Mouse (Mus musculus) mouse trophoblast stem cell (cell line): ENCODE measurements at regions not wholly inside any gene's neighbourhood (a gene's known extent, or its start where the extent isn't known, plus 50 kb on each side); places are given as distances from the start of the nearest gene placed in this dataset.

Source experiments
- in situ Hi-C, 2 experiments: fragments of 300-500 bp; cut with MseI, MboI; formaldehyde crosslinking; loops; 2 replicates in 1 of 2; 3 replicates in 1 of 2; pipeline ENCODE4 v1.15.1; 2025

DNA sequence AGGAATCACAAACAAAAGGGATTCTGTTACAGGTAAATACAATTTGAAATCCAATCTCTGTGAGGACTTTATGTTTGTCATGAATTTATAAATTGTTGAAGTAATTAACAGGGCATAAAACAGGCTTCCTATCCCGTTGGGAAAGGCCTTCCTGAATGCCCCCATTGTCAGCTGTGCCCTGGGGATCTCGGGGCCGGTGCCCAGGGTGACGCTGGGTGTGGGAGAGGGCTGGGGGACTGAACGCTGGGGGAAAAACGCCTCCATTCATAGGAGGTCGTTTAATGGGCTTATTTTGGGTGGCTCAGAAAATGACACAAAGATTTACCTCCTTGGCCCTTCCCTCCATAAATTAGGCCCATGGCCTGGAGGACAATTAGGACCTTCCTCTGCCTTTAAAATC lies 250.7 kb downstream of the Gm12728 start:
- in situ Hi-C loops = no loop called here

DNA sequence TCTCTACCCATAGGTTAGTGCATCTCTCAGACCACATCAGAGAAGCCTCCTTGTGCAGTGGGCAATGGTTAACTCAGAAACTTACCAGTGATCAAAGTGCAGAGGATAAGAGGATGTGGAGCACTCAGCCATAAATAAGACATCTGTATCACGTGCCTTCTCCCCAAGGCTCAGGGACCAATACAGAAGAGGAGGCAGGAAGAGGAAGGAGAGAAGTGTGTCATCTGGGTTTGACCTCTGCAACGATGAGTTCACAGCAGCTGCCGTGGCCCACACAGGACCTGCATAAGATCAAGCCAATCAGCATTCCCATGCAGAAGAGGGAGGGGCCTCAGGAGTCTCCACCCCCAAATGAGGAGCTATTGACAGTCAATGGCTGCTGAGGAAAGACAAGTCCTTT lies 252.8 kb downstream of the Gm12728 start:
- in situ Hi-C loops = no loop called here

DNA sequence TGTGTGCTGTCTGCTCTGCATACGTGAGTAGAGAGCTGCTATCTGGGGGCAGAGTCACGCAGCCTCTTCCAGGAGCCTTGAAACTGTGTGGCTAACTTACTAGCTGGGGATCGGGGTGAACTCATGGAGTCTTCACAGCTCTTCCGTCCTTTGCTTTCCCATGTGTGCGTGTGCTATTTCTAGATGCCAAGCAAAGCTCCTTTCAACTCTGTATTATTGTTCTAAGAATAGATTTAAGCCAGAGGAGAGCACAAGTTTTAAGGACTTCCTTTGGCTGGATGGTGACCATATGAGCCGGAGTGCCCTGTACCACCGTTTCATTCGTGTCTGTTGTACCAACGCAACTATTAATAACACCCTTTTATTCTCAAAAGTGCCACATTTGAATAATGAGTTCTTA lies 254.0 kb downstream of the Gm12728 start:
- in situ Hi-C loops = no loop called here

DNA sequence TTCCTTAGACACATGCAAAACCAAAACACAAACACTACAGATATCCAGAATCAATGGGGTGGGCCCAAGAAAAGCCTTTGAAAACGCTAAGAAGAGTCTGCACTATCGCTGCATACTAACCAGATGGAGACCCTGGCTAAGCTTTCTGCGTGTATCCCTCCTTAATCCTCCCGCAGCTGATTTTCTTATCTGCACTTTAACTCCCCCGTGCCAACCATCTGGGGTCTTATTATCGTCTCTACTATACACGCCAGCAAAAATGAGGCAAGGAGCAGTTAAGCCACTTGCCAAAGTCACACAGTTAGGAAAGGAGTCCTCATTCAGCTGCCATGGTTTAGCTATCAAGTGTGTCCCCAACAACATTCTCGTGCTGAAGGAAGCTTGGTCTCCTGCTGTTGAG lies 258.4 kb downstream of the Gm12728 start:
- in situ Hi-C loops = no loop called here

DNA sequence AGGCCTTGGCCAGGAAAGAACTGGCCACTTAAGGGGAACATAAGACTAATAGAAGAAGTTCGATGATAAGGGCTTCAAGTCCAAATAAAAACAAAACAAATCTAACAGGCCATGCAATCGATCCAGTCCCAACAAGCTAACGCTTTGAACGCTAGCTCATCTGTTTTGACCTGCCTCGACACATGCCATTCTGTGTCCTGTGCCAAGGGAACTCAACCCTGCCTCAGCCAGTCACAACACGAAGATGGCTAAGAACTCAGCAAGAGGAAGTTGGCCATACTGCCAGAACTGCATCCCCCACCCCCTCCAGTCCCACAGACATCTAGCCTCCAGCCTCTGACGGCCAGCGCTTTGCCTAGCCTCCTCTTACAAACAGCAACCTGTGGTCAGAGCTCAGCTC lies 259.1 kb downstream of the Gm12728 start:
- in situ Hi-C loops = no loop called here

DNA sequence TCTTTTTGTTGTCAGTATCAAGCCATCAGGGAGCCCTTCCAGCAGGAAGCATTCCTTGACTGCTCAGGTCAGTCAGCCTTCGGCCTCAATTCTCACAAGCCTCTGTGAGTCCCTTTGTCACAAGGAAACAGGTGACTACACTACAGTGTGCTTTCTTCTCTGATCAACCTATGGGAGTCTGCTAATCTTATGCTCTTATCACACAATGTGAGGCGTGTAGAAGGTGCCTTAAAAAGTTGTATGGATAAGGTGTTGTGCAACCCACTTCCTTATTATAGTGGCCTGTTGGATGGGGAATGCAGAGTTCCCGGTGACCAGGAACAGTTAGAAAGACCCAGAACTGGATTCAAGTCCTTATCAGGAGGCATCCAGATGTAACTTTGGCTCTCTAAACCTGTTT lies 260.2 kb downstream of the Gm12728 start:
- in situ Hi-C loops = no loop called here

DNA sequence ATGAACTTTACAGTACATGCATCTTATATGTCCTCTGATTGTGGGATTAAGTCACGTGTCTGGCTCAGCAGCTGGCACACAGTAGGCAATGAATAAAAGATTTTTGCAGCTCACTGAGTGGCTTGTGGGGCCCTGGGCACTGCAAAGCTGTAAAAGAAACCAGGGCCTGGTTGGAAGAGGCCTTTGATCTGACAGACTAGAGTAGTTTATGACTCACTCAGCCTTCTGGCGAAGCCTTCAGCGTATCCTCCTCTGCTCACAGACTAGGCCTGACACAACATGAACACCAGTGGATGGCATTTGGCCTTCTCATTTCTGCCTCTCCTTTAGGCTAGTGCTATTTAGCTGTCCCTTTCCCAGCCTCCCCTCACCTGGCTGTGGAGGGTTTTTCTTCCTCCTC lies 260.6 kb downstream of the Gm12728 start:
- in situ Hi-C loops = no loop called here

DNA sequence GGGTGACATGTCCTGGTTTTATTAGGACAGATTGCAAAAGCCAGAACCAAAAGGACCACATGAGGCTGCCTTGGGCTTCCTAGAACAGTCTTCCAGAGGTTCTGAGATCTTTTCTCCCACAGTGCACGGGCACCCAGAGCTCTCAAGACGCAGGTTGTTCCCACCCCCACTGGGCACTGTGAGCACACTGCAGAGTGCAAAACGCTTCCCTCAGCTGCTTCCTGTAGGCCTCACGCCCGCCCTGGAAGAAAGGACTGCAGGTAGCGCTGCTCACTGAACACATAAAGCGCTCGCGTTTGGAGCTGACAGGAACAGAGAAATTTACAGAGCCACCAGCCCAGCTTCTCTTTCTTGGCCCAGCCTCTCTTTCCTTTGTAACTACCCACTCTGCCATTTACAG lies 262.5 kb upstream of the Usp24 start:
- in situ Hi-C loops = no loop called here

DNA sequence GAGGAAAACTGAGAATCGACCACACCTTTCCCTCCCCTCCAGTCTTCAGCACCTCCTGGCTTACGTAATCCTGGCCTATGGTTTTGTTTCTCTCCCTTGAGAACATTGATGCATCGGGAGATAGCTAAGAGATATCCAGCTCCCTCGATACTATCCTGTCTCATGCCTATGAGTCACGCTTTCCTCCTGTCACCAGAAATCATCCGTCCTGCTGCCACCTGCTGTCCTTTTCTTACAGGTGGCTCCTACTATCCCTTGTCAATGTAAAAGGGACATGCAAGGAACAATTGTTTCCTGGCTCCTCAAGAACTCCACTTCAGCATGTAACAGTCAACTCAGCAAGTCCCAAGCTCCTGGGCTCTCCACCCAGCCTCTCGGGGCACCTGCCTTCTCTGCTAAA lies 261.7 kb upstream of the Usp24 start:
- in situ Hi-C loops = no loop called here

DNA sequence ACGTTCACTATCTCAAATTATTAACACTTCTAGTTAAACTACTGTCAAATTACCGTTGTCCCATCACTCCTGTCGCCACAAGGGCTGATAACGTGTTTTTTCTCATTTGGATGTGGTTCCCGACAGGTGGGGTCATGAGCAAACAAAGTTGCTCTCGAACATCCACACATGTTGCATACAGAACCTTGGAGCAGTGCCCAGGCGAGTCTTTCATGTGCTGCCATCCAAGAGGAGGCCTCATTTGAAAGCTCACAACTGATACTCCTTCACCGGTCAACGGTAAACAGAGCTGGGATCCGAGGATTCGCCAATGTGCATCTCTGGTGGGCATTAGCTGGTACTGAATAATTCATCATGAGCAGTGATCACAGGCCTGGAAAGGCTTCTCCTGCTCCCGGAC lies 253.4 kb upstream of the Usp24 start:
- in situ Hi-C loops = no loop called here

DNA sequence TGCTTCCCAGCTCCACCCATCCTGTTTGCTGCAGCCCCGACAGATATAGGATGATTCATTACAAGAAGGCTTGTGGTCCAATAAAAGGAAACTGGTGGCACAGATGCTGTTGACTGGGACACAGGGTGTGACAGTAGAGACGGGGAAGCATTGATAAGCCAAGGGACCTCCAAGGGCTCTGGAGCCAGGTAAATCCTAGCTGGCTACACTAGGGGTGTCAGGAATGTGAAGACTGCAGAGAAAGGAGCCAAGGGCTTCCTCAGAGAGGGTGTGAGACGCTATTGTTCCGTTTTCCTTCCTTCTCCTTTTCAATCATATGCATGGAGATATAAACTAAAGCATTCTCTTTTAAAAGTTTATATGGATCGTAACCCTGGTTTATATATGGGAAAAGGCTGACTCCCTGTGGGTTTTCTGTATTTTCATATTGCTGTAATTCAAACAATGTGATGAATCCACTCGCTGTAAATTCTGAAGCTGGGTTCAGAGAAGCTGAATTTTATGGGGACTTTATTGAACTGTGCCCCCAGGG lies 252.1 kb upstream of the Usp24 start:
- in situ Hi-C loops = no loop called here

DNA sequence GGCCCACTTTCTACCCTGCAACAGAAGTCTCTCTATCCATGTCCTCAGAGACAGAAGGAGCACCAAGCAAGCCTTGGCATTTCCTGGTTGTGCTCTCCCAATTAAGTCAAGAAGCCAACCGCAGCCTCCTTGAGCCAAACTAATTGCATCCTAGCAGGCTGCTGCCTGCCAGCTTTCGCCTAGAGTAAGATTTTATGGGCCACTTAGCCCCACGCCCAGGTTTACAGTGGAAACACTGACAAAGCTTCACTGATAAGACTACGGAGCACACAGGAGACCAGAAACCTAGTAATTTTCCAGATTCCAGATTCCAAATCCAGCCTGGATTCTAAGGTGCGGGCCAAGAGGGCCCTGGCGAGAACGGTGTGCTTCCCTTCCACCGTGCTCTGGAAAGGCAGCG lies 249.0 kb upstream of the Usp24 start:
- in situ Hi-C loops = no loop called here

DNA sequence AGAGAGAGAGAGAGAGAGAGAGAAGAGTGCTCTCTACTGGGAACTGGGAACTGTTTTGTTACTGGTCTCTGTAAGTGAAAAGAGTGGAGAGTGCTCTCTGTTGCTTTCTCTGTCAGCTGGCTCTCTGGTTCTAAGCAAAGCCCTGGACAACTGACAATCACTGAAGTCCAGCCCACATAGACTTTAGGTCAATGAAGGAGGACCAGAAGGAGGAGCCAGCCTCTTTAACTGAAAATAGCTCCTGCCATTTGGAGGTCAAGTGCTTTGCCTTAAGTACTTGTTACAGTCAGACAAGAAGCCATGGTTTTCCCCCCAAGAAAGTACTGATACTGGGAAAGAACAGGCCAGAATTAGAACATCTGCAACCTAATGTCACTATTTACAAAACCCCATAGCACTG lies 232.5 kb upstream of the Usp24 start:
- in situ Hi-C loops = no loop called here

DNA sequence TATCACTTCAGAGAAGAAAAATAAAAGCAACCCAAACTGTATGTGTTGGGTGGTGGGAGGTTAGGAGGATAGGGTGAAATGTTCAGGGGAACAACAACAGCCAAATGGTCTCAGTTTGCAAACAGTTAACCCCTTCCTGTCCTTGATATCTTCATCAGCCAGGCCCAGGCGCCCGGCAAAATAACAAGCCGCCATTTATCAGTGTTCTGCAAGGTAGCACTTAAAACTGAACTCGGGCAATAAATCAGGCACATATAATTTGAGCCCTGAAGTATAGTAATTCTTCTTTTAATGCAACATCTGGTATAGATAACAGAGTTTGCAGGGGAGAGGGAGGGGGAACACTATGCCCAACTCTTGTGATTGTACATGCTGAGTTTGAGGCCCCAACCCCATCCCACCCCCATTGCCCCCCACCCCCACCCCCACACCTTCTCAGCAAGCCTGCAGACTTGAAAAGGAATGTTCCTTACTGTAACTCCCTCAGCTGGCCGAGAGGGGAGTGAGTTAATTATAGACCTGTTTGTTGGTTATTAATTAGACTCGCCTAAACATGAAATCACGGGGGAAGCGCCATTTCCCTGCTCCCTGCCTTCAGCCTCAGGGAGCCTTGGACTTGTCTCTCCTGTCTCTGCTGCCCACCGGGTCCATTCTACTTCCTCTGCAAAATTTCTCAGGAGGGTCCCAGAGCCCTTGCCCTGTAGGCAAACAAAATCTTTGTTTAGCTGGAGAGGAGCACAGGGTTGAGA lies 223.9 kb upstream of the Usp24 start:
- in situ Hi-C loops = no loop called here

DNA sequence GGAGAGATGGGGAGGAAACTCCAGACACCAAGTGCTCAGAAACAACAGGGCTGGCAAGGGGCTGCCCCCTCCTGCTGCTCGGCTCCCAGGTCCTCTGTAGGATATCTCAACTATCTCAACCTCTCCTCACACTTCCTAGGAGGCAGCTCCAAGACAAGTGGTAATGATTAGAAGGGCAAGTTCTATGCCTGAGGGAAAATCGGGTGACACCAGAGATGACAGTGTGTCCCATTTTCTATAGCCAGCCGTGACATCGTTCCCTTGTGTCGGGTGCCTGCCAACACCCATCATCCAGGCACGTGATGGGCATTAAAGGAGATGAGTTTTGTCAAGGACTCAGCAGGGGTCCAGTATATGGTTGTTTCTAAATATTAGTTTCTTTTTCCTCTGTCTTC lies 223.3 kb upstream of the Usp24 start:
- in situ Hi-C loops = no loop called here

DNA sequence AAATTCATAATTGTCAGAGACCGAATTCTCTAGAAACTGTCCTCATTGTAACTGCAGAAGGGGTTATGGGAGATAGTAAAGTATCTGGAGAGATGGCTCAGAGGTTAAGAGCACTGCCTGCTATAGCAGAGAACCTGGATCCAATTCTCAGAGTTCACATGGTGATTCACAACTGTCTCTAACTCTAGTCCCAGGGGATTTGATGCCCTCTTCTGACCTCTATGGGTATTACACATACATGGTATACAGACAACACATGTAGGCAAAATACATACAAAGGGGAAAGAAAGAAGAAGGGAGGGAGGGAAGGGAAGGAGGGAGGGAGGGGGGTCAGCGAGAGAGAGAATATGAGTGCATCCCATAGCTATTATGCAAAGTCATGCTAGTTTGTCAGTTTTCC lies 222.8 kb upstream of the Usp24 start:
- in situ Hi-C loops = no loop called here

DNA sequence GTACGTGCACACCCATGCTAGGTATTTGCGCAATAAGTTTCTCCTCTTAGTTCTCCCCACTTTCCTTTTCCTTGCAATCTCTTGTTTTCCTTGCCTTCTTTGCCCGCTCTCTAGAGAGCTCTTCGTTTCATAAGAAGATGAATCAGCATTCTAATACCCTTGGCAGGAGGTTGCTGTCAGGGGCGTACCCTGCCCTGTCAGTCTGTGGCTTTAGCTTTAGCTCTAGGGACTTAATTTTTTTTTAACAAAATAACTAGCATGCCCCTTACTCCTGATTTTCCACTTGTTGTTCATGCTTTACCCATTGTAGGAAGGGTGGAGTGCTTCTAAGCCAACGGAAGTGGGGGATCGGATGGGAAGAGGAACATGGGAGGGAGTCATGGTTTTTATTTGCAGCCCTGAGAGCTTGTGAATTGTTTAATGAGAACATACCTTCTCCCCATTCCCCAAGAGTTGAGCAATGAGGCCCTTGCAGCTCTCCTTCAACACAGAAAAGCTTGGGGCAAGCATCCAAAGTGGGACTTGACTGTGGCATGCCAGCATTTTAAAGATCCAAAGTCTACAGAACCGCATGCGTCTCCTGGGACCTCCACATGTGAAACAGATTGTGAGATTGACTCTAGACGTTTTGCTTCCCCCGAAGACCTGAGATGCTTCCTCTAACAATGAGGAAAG lies 221.0 kb upstream of the Usp24 start:
- in situ Hi-C loops = no loop called here

DNA sequence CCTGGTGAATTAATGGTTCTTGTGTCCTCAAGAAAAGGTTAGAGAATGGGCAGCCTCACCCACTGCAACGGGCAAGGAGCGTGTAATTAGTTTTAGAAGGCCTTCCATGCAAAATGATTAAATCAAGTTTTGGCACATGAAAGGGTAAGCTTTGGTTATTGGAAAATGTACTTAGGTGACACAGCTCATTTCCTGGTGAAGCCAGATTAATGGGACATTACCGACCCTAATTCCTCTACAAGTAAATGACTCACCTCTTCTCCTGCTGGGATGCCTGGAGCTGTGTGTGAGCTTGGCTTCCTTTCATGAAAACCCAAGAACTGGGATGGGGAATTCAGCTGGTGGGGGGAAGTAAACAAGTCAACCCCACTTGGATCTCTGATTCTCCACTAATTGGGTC lies 219.9 kb upstream of the Usp24 start:
- in situ Hi-C loops = no loop called here

DNA sequence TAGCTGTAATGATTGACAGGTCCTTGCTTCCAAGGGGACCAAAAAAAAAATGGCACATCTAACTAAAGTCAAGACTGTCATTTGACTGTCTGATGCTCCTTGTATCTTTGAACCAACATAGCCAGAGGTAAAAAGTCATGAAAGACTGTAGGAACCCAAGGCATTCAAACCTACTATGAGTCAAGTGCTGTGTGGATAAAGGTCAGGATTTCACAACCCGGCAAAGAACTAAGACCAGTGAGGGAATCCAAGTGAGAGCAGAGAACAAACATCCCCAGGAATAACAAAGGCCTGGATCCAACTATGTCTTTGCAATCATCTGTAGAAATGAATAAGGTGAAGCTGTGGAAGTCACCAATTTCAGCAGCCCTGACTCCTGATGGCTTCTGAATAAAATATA lies 218.2 kb upstream of the Usp24 start:
- in situ Hi-C loops = no loop called here

DNA sequence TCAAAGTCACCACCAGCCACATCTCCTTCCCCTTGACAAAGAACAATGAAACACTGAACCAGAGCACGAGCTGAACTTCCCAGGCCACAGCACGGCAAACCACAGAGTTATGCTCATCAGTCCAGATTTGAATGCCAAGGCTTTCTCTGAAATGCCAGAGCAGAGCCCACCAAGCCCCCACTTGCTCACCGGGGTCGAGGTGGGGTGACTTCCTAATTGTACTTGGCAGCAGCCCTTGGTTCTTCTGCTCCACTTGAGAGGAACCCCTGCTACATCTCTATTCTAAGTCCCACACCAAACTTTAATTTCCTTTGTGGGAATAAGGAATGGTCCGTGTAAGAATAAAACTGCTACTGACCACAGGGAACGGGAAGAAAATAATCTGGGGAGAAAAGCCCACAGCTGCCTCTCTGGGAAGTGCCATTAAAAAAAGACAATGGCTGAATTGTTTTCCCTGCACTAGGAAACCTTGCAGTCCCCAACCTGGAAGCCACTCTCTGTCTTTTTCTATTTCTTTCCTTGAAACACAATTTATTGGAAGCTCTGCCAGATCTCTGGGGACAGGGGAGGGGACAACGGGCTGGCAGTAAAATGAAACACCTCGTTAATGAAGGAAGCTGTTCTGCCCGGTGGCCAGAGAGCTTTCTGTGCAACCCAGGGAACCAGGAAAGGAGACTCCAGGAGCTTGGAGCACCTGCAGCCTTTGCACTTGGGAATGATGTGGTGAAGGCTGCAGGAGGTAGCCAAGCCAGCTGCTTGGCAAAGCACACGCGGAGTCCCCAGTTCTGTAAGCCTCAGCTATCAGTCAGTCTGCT lies 215.6 kb upstream of the Usp24 start:
- in situ Hi-C loops = no loop called here

DNA sequence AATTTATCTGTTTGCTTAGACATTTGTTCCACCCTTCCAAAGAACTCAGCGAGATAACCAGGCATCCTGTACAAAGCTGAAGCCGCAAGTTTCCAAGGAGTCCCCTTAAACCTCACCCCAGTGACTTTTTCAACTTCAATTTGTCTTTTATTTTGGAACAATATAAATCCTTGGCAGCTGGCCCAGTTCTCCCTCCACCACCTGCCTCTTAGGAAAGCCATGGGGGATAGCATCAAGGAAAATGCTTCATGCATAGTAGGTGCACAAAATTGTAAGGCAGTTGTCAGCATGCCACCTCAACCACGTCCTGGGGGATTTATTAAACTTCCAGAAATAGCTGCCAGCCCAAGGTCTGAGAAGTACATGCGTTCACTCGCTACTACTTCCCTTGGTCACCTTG lies 214.1 kb upstream of the Usp24 start:
- in situ Hi-C loops = no loop called here

DNA sequence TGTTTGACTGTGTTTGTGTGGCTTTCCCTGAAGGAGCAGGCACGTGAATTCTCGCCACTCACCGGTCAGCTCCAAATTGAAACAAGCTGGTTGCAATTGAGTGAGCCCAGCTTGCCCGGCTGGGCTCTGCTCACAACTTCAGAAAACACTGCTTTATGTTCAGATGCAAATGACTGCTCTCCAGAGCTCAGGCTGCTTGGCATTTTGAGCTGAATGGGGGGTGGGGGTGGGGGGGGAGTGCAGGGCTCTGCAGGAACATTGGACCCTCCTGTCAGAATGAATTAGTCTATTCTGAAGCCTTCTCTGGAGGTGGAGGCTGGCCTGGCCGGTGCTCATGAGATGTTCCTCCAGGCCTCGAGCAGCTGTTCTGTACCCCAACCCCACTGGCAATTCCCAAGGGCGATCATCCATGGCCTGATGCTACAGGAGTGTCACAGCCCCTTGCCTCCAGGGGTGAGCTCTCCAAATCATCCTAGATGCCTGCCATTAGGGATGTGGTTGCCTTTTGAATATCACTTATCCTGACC lies 213.5 kb upstream of the Usp24 start:
- in situ Hi-C loops = no loop called here
